Mouse (Mus musculus) kidney, adult 8-10 months (tissue): ENCODE measurements around the gene 4921517D22Rik.
A peak's percentile ranks its signal among the peaks of the same experiment; 100 is the strongest.

ENCODE experiments used
- DNase-seq, 2 experiments: peaks; one replicate each; pipeline ENCODE4 v3.0.0; 2022

The 4921517D22Rik gene

GRCm38 (mm10) chr13:59657781-59658180 is 36.1 kb downstream of the 4921517D22Rik start:
- DNase-seq, result no peak

- peak; percentile 18 to 24 for DNase-seq
Observed at GRCm38 (mm10) chr13:59656975-59657388, 36.9 kb downstream of the 4921517D22Rik start.

GRCm38 (mm10) chr13:59656316-59656832 is 37.5 kb downstream of the 4921517D22Rik start:
- DNase-seq, result no peak

- DNase-seq, result no peak
Observed at GRCm38 (mm10) chr13:59655718-59656315, 38.1 kb downstream of the 4921517D22Rik start.

GRCm38 (mm10) chr13:59654465-59654864 is 39.4 kb downstream of the 4921517D22Rik start:
- DNase-seq, result no peak

- no peak for DNase-seq
Observed at GRCm38 (mm10) chr13:59653136-59653535, 40.8 kb downstream of the 4921517D22Rik start.

- no peak for DNase-seq
Observed at GRCm38 (mm10) chr13:59652651-59653050, 41.3 kb downstream of the 4921517D22Rik start.

- no peak for DNase-seq
Observed at GRCm38 (mm10) chr13:59649781-59650180, 44.1 kb downstream of the 4921517D22Rik start.

GRCm38 (mm10) chr13:59648598-59648997 is 45.3 kb downstream of the 4921517D22Rik start:
- no peak for DNase-seq

GRCm38 (mm10) chr13:59647484-59647883 is 46.4 kb downstream of the 4921517D22Rik start:
- no peak for DNase-seq

- peak; percentile 24 to 44 for DNase-seq
Observed at GRCm38 (mm10) chr13:59646674-59647244, 47.1 kb downstream of the 4921517D22Rik start.

GRCm38 (mm10) chr13:59645491-59645890 is 48.4 kb downstream of the 4921517D22Rik start:
- DNase-seq, result no peak

GRCm38 (mm10) chr13:59642818-59643217 is 51.1 kb downstream of the 4921517D22Rik start:
- no peak for DNase-seq

GRCm38 (mm10) chr13:59640178-59640440 is 53.8 kb downstream of the 4921517D22Rik start:
- DNase-seq, result no peak

- no peak for DNase-seq
Observed at GRCm38 (mm10) chr13:59639368-59640177, 54.3 kb downstream of the 4921517D22Rik start.

GRCm38 (mm10) chr13:59637800-59638199 is 56.1 kb downstream of the 4921517D22Rik start:
- no peak for DNase-seq
